Mouse (Mus musculus) heart, embryonic 12.5 days (tissue): ENCODE results near the gene Foxf2. TPM values are rescaled to one million over a fixed set of nuclear protein-coding genes. Genes with fewer than 3 reads are reported as not detected.
A peak's percentile ranks its signal among the peaks of the same experiment; 100 is the strongest.

Experiments used
- ATAC-seq: fragments of 200-750 bp; cut with Nextera tagmentation; 2 replicates; pipeline ENCODE4 v1.8.0; 2017; ENCODE audit warnings: moderate TSS enrichment, moderate library complexity; ENCODE audit not compliant: insufficient number of reproducible peaks, low FRiP score
- H3K27ac ChIP-seq: fragments of 300-500 bp; sonication (generic); 2 replicates; pipeline ENCODE4 v1.5.1; 2016; ENCODE audit warnings: mild to moderate bottlenecking, moderate library complexity; ENCODE audit not compliant: poor library complexity, severe bottlenecking
- H3K27me3 ChIP-seq: fragments of 300-500 bp; sonication (generic); replicated peaks from 2 replicates; pipeline ENCODE4 v1.6.1; 2016; ENCODE audit warnings: mild to moderate bottlenecking, moderate library complexity
- H3K36me3 ChIP-seq: fragments of 300-500 bp; sonication (generic); 2 replicates; pipeline ENCODE4 v1.6.1; 2016; ENCODE audit warnings: mild to moderate bottlenecking, moderate library complexity
- H3K4me1 ChIP-seq: fragments of 300-500 bp; sonication (generic); replicated peaks from 2 replicates; pipeline ENCODE4 v1.6.1; 2016; ENCODE audit warnings: mild to moderate bottlenecking
- H3K4me2 ChIP-seq: fragments of 300-500 bp; sonication (generic); 2 replicates; pipeline ENCODE4 v1.6.1; 2016; ENCODE audit warnings: mild to moderate bottlenecking, moderate library complexity
- H3K4me3 ChIP-seq: fragments of 300-500 bp; sonication (generic); 2 replicates; pipeline ENCODE4 v1.5.1; 2016; ENCODE audit warnings: mild to moderate bottlenecking
- H3K9ac ChIP-seq: fragments of 300-500 bp; sonication (generic); 2 replicates; pipeline ENCODE4 v1.6.1; 2016; ENCODE audit warnings: mild to moderate bottlenecking, moderate library complexity
- H3K9me3 ChIP-seq: fragments of 300-500 bp; sonication (generic); replicated peaks from 2 replicates; pipeline ENCODE4 v1.6.1; 2016; ENCODE audit warnings: mild to moderate bottlenecking, moderate library complexity
- WGBS: fragments of 180-500 bp; shearing (Covaris S2); methylation state at CpG from one replicate; pipeline ENCODE4 v1.1.7; 2016; 5-methylcytosine and 5-hydroxymethylcytosine counted together
- polyA plus RNA-seq: library from polyadenylated mRNA; unstranded; fragments of >200 nt; fragmentation: Nextera tagmentation; extraction: Ambion mirVana; gene quantifications from 2 replicates; pipeline ENCODE4 v1.2.1, GENCODE M21; 2016

The Foxf2 gene
- polyA plus RNA-seq, 1 experiment from 2014 or later, result not detected

GRCm38 (mm10) chr13:31626183-31626801 lies 676 bp downstream of the Foxf2 start:
- H3K9ac ChIP-seq, result peak overlapping the region; percentile 51
- H3K4me1 ChIP-seq, result peaks cover 34% of the 10 kb centered on the region
- H3K27ac ChIP-seq, result no peak overlapping the region
- under 1% methylated on average over 59 of the region's 60 CpGs for WGBS
- H3K4me3 ChIP-seq, result peak overlapping the region; percentile 58
- H3K9me3 ChIP-seq, result no peaks in the 10 kb centered on the region
- 0 out of 2 replicates have a peak, but pooled peaks have one; percentile 1 for ATAC-seq
- peaks cover 96% of the 10 kb centered on the region for H3K27me3 ChIP-seq
- H3K4me2 ChIP-seq, result peak overlapping the region; percentile 96
- no peaks in the 10 kb centered on the region for H3K36me3 ChIP-seq

- peak overlapping the region; percentile 96 for H3K4me2 ChIP-seq
- no peak overlapping the region for H3K9ac ChIP-seq
- peaks cover 34% of the 10 kb centered on the region for H3K4me1 ChIP-seq
- WGBS, result 2% methylated on average over 24 of the region's 24 CpGs
- no peak for ATAC-seq
- H3K9me3 ChIP-seq, result no peaks in the 10 kb centered on the region
- peaks cover 95% of the 10 kb centered on the region for H3K27me3 ChIP-seq
- H3K36me3 ChIP-seq, result no peaks in the 10 kb centered on the region
- no peak overlapping the region for H3K27ac ChIP-seq
- peak overlapping the region; percentile 58 for H3K4me3 ChIP-seq
Observed at GRCm38 (mm10) chr13:31626991-31627625, 1.5 kb downstream of the Foxf2 start.

DNA sequence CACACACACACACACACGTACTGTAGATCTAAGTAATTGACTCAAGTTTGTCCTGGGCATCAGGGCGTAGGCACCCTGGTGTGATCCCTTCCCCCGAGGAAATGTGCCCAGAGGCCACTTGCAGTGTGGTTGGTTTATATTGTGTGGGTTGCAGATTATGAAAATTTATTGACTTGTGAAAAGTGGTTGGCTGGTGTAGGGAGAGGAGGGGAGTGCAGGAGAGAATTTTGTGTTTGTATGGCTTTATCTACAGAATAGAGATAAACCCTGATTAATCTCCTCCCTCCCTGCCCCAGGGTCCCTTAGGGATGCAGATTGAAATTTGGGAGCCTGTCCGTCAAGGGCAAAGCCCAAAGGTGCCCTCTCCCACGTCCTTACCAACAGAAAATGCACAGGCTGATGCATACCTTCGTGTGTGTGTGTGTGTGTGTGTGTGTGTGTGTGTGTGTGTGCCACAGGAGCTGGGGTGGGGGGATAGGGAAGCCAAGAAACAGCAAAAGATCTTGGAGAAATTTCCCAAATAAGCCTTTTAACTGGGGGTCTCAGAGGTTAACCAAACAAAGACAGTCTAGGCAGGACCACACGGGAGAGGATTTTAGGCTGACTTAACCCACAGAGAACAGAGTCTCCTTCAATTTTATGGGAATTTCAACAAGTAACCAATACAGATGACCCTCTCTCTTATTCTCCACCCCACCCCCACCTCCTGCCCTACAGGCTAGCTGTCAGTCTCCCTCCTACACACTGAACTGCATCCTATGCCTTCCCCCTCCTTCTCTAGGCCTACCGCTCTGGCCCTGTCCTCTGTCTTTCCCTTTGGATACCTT lies 2.5 kb downstream of the Foxf2 start:
- Histone ChIP-seq H3K9me3 (no peaks in the 10 kb centered on the region), H3K9ac (no peak overlapping the region), H3K36me3 (no peaks in the 10 kb centered on the region), H3K4me1 (peaks cover 34% of the 10 kb centered on the region), H3K27me3 (peaks cover 88% of the 10 kb centered on the region), H3K27ac (no peak overlapping the region), H3K4me3 (no peak overlapping the region), H3K4me2 (no peak overlapping the region)
- no peak for ATAC-seq
- WGBS, result 22% methylated on average over 8 of the region's 8 CpGs

- H3K4me2 ChIP-seq, result peak overlapping the region; percentile 79
- peaks cover 88% of the 10 kb centered on the region for H3K27me3 ChIP-seq
- H3K27ac ChIP-seq, result no peak overlapping the region
- H3K4me3 ChIP-seq, result peak overlapping the region; percentile 49
- ATAC-seq, result no peak
- no peaks in the 10 kb centered on the region for H3K36me3 ChIP-seq
- H3K9me3 ChIP-seq, result no peaks in the 10 kb centered on the region
- H3K4me1 ChIP-seq, result peaks cover 34% of the 10 kb centered on the region
- no peak overlapping the region for H3K9ac ChIP-seq
- WGBS, result 8% methylated on average over 14 of the region's 14 CpGs
Observed at GRCm38 (mm10) chr13:31628691-31629180, 3.1 kb downstream of the Foxf2 start.

- no peak for ATAC-seq
- H3K9ac ChIP-seq, result 0 out of 2 replicates have a peak overlapping the region, but pooled peaks have one; percentile 5
Observed at GRCm38 (mm10) chr13:31629321-31629851, 3.8 kb downstream of the Foxf2 start.

GRCm38 (mm10) chr13:31630051-31630450 lies 4.4 kb downstream of the Foxf2 start:
- Histone ChIP-seq H3K4me3 (peak overlapping the region; percentile 49), H3K9ac (no peak overlapping the region), H3K27ac (no peak overlapping the region), H3K27me3 (peaks cover 83% of the 10 kb centered on the region), H3K36me3 (no peaks in the 10 kb centered on the region), H3K9me3 (no peaks in the 10 kb centered on the region), H3K4me1 (peaks cover 30% of the 10 kb centered on the region), H3K4me2 (peak overlapping the region; percentile 79)
- no peak for ATAC-seq
- WGBS, result 13% methylated on average over 12 of the region's 12 CpGs

More at GRCm38 (mm10) chr13:31629321-31629851, 3.8 kb downstream of the Foxf2 start:
- Histone ChIP-seq H3K4me1 (peaks cover 34% of the 10 kb centered on the region), H3K27ac (no peak overlapping the region), H3K4me3 (peak overlapping the region; percentile 49), H3K36me3 (no peaks in the 10 kb centered on the region), H3K4me2 (peak overlapping the region; percentile 79), H3K27me3 (peaks cover 86% of the 10 kb centered on the region), H3K9me3 (no peaks in the 10 kb centered on the region)
- WGBS, result under 1% methylated on average over 40 of the region's 40 CpGs

DNA sequence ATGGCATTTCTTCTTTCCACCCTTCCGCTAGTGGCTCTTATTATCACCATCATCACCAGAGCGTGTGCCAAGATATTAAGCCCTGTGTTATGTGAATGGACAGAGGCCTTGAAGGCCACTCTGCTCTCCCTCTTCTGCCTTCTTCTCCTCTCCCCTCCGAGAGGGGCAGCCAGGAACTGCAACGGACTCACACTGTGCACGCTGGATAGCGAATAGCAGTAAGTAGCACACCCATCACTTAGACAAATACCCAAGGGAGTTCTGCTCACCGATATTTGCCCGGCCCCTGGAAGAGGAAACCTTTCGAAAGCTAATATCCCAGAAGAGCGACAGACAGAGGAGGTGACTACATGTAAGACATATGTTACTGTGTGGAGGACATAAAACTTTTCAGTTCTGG lies 4.9 kb downstream of the Foxf2 start:
- Histone ChIP-seq H3K4me2 (no peak overlapping the region), H3K27me3 (peaks cover 79% of the 10 kb centered on the region), H3K4me1 (peaks cover 25% of the 10 kb centered on the region), H3K9me3 (no peaks in the 10 kb centered on the region), H3K4me3 (no peak overlapping the region), H3K9ac (no peak overlapping the region), H3K36me3 (no peaks in the 10 kb centered on the region), H3K27ac (no peak overlapping the region)
- 12% methylated on average over 10 of the region's 10 CpGs for WGBS
- no peak for ATAC-seq

- H3K36me3 ChIP-seq, result no peaks in the 10 kb centered on the region
- H3K4me3 ChIP-seq, result no peak overlapping the region
- no peak overlapping the region for H3K9ac ChIP-seq
- no peak for ATAC-seq
- H3K4me1 ChIP-seq, result peaks cover 17% of the 10 kb centered on the region
- WGBS, result 34% methylated on average over 3 of the region's 3 CpGs
- H3K27ac ChIP-seq, result no peak overlapping the region
- no peaks in the 10 kb centered on the region for H3K9me3 ChIP-seq
- no peak overlapping the region for H3K4me2 ChIP-seq
- peaks cover 72% of the 10 kb centered on the region for H3K27me3 ChIP-seq
Observed at GRCm38 (mm10) chr13:31631291-31631690, 5.7 kb downstream of the Foxf2 start.

- Histone ChIP-seq H3K4me2 (peak overlapping the region; percentile 42), H3K9ac (no peak overlapping the region), H3K27me3 (peaks cover 60% of the 10 kb centered on the region), H3K4me3 (no peak overlapping the region), H3K36me3 (no peaks in the 10 kb centered on the region), H3K27ac (no peak overlapping the region), H3K9me3 (no peaks in the 10 kb centered on the region), H3K4me1 (peaks cover 9% of the 10 kb centered on the region; the same call in 1 of the 2 replicates)
- WGBS, result under 1% methylated on average over 13 of the region's 13 CpGs
- ATAC-seq, result no peak
Observed at GRCm38 (mm10) chr13:31632450-31632849, 6.8 kb downstream of the Foxf2 start.

DNA sequence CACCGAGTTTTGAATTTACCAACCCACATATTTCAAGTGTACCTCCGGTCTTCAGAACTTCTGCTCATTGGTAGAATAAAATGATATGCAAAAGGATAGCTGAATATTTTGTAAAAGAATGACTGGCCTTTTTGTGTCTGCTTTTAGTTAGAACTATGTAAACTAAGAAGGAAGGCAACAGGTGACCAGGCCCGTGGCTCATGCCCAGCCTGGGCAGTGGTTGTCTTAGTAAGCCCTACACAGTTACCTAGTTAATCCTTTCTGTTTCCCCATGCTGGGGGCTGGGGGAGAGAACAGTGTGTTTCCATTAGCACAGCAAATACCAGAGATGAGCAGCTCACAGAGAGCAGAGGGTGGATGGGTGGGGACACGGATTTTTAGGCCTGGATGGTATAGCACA lies 7.6 kb downstream of the Foxf2 start:
- Histone ChIP-seq H3K27me3 (peaks cover 52% of the 10 kb centered on the region), H3K4me1 (peaks cover 9% of the 10 kb centered on the region; the same call in 1 of the 2 replicates), H3K4me2 (no peak overlapping the region), H3K9me3 (no peaks in the 10 kb centered on the region), H3K9ac (no peak overlapping the region), H3K27ac (no peak overlapping the region), H3K4me3 (no peak overlapping the region), H3K36me3 (no peaks in the 10 kb centered on the region)
- no peak for ATAC-seq
- WGBS, result 72% methylated on average over 4 of the region's 4 CpGs

GRCm38 (mm10) chr13:31635546-31635945 lies 9.9 kb downstream of the Foxf2 start:
- Histone ChIP-seq H3K4me1 (0 out of 2 replicates have a peak, but pooled peaks cover 5% of the 10 kb centered on the region), H3K27me3 (peaks cover 29% of the 10 kb centered on the region), H3K27ac (no peak overlapping the region), H3K9me3 (no peaks in the 10 kb centered on the region), H3K4me3 (no peak overlapping the region), H3K9ac (no peak overlapping the region), H3K36me3 (no peaks in the 10 kb centered on the region), H3K4me2 (no peak overlapping the region)
- ATAC-seq, result no peak
- WGBS, result 52% methylated on average over 4 of the region's 4 CpGs
